Mouse (Mus musculus) spleen, embryonic (tissue): ENCODE measurements around the gene Dmrt1.

ENCODE experiments used
- CTCF ChIA-PET: fragments of 350-600 bp; sonication (Branson Sonifier 250); formaldehyde crosslinking; loops from one replicate; lab custom pipeline; 2022; lab: Charles Lee

The Dmrt1 gene

DNA sequence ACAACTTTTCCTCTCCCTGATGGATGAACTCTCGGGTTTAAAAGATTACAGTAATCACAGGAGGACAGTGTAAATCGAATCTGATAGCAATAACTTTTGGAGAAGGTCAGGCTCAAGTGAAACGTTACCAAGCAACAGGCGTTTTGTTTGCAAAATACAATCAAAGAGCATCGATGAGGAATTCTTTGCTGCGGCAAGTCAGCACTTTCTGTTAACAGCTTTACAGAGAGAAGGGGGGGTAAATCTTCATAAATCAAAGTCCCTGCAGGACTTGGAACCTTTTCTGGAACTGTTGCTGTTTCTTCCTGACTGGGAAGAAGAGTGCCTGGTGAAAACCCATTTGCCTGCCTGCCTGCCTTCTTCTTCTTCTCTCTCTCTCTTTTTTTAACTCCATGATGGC lies 110.5 kb downstream of the Dmrt1 start:
- CTCF ChIA-PET, result no interaction called here

DNA sequence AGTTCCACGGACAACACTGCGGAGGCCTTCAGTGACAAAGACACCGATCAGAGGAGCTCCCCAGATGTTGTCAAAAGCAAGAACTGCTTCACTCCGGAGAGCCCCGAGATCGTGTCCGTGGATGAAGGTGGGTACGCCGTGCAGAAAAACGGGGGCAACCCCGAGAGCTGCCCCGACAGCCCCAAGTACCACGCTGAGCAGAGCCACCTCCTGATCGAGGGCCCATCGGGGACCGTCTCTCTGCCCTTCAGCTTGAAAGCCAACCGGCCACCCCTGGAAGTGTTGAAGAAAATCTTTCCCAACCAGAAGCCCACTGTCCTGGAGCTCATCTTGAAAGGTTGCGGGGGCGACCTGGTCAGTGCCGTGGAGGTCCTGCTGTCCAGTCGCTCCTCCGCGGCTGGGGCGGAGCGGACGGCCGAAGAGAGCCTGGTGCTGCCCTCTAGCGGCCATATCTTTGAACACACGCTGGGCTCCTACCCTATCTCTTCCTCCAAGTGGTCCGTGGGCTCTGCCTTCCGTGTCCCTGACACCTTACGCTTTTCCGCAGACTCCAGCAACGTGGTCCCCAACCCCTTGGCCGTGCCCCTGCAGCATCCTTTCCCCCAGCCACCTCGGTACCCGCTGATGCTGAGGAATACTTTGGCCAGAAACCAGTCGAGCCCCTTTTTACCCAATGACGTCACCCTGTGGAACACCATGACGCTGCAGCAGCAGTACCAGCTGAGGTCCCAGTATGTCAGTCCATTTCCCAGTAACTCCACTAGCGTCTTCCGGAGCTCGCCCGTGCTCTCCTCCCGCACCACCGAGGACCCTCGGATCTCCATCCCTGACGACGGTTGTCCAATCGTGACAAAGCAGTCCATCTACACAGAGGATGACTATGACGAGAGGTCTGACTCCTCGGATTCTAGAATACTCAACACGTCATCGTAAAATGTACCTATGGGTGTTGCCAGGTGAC lies 117.2 kb downstream of the Dmrt1 start:
- CTCF ChIA-PET, result interaction anchor here (0.5 to 0.8 kb wide), 4 partner anchors 11 to 146 kb away, joined by 3 to 6 read pairs (median 4); no protein-coding TSS in a partner anchor

DNA sequence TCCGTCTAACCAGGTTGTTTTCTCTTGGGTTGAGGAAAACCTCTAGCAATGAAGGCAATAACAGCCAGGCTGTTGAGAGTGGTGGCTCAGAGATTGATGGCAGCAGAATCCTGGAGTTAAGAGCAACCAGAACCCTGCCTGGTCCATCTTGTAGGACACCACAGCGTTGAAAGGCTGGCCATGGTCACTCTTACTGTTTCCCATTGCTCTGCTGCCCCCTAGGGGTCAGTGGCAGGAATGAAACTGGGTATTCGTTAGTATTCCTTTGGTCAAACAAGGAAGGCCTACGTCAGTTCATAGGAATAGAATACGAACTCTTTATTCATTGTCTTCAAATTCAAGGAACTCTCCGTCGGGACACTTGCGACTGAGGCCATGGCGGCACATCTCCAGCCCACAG lies 123.1 kb downstream of the Dmrt1 start:
- CTCF ChIA-PET, result interaction anchor here (0.6 kb wide), 1 partner anchor 65 kb away, joined by 4 read pairs; no protein-coding TSS in a partner anchor

- CTCF ChIA-PET, result interaction anchor here (0.5 kb wide), 1 partner anchor 108 kb away, joined by 3 read pairs; no protein-coding TSS in a partner anchor
Measured at GRCm38 (mm10) chr19:25635119-25635518, 129.7 kb downstream of the Dmrt1 start.

GRCm38 (mm10) chr19:25635622-25636244 lies 130.3 kb downstream of the Dmrt1 start:
- CTCF ChIA-PET, result interaction anchor here (0.5 kb wide), 1 partner anchor 109 kb away, joined by 3 read pairs; no protein-coding TSS in a partner anchor

GRCm38 (mm10) chr19:25638766-25639361 lies 133.4 kb downstream of the Dmrt1 start:
- CTCF ChIA-PET, result no interaction called here

- CTCF ChIA-PET, result no interaction called here
Measured at GRCm38 (mm10) chr19:25641786-25642185, 136.4 kb downstream of the Dmrt1 start.

DNA sequence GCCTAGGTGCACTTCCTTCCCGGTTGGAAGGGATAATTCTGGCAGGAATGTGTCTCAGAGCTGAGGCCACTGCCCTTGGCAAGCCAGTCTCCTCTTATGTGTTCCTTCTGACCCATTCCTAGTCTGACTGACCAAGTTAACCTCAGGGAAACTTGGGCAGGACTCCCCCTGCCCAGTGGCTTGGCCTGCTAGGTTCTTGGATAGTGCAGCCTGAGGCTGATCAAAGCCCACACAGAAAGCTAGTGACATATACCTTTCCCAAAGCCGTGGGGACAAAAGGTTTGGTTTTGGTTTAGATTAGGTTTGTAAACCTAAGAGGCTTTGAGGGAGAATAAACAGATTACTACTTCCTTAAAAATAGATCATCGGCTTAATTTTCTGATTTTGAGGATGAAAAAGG lies 141.7 kb downstream of the Dmrt1 start:
- CTCF ChIA-PET, result no interaction called here

GRCm38 (mm10) chr19:25648701-25649100 lies 143.3 kb downstream of the Dmrt1 start:
- CTCF ChIA-PET, result no interaction called here

GRCm38 (mm10) chr19:25650474-25650873 lies 145.1 kb downstream of the Dmrt1 start:
- CTCF ChIA-PET, result interaction anchor here (0.5 kb wide), 1 partner anchor 331 kb away, joined by 4 read pairs; no protein-coding TSS in a partner anchor

GRCm38 (mm10) chr19:25652560-25652959 lies 147.1 kb downstream of the Dmrt1 start:
- CTCF ChIA-PET, result no interaction called here
